Mouse (Mus musculus): ENCODE measurements around the gene Ppp1r1b. TPM values are rescaled to one million over a fixed set of nuclear protein-coding genes. Genes with fewer than 3 reads are reported as not detected.

Gene Ppp1r1b
- polyA plus RNA-seq, 1 experiment from 2014 or later = 20.2 TPM

DNA sequence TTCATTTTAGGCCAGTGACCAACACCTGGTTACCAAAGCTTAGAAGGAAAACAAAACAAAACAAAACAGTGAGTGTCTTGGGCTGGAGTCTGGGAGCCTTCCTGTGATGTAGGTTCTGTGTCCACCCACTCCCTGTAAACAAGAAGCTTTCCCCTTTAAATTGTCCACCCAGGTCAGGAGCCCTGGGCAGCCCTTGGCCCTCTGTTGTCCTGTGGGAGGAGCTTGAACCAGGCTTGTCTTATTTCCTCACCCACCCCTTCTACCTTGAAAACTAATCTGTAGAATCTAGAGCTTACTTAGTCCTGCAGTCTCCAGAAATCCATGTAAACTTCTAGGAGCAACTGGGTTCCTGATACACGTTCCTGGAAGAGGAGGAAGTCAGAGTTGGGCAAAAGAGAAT is 26.0 kb upstream of the Ppp1r1b start:
- H3K36me3 ChIP-seq = no peaks in the 10 kb centered on the region
- peaks cover 4% of the 10 kb centered on the region for H3K4me1 ChIP-seq
- peaks cover 98% of the 10 kb centered on the region for H3K27me3 ChIP-seq (replicated peaks)
- no peak overlapping the region for H3K4me3 ChIP-seq (replicated peaks)
- no peak overlapping the region for H3K9ac ChIP-seq
- WGBS = 5% methylated on average over 1 of the region's 1 CpGs
- no peak overlapping the region for H3K27ac ChIP-seq
- H3K4me2 ChIP-seq = no peak overlapping the region
- no peaks in the 10 kb centered on the region for H3K9me3 ChIP-seq
- no peak for ATAC-seq (ENCODE audit: insufficient read depth, low FRiP score, low read depth)

DNA sequence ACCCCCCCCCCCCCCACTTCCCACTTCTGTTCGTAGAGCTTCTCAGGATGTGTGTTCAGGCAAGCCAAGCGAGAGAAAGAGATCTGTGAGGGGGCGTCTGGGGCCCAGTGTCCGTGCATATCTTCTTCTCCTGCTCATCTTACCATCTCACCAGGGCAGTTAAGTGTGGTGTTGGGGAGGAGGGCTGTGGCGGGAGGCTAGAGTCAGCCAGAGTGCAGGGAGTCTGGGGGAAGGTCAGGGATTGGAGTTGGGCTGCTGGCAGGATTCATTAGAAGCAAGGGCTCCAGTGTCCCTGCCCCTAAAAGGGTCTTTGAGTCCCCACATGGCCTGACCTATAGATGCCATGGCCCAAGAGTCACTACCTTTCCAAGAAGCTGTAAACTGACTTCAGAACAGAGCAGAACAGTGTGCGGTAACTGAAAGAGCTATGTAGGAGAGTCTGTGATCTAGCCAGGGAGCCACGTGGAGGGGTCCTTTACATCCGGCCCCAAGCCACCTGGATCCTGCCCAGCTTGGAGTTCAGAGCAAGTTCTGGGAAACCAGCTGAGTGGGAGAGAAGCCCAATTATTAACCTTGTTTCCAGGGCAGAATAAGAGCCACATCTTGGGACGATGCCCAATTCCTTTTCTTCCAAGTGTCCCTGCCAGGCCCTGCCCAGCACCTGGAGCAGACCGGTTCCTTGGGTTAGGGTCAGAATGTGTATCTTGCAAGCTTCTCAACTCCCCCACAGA is 24.9 kb upstream of the Ppp1r1b start:
- Histone ChIP-seq H3K9ac (no peak overlapping the region), H3K36me3 (no peaks in the 10 kb centered on the region), H3K4me1 (peaks cover 15% of the 10 kb centered on the region), H3K4me3 (replicated peaks) (no peak overlapping the region), H3K27me3 (replicated peaks) (peaks cover 98% of the 10 kb centered on the region), H3K4me2 (no peak overlapping the region), H3K27ac (no peak overlapping the region), H3K9me3 (no peaks in the 10 kb centered on the region)
- ATAC-seq (ENCODE audit: insufficient read depth, low FRiP score, low read depth) = no peak
- 3% methylated on average over 10 of the region's 10 CpGs for WGBS

DNA sequence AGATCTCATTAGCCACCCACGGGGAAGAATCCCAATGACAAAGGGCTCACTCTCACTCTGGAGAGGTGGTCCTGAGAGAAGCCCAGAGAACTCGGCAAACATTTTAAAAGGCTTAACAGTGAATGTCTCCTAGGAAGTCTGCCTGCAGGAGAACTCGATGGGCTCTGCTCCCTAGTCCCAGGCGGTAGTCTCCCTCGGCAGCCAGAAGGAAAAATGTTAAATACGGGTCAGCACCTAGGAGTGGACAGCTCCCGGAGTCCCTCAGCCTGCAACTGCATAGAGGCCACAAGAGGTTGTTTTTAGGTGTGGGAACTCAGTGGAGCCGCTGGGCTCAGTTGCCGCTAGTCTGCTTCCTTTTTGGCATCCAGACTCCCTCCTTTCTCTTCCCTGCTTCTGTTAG is 24.3 kb upstream of the Ppp1r1b start:
- H3K9me3 ChIP-seq = no peaks in the 10 kb centered on the region
- no peak overlapping the region for H3K4me3 ChIP-seq (replicated peaks)
- H3K9ac ChIP-seq = no peak overlapping the region
- peaks cover 98% of the 10 kb centered on the region for H3K27me3 ChIP-seq (replicated peaks)
- H3K4me1 ChIP-seq = peaks cover 20% of the 10 kb centered on the region
- WGBS = 1% methylated on average over 9 of the region's 9 CpGs
- H3K36me3 ChIP-seq = no peaks in the 10 kb centered on the region
- H3K27ac ChIP-seq = no peak overlapping the region
- no peak for ATAC-seq (ENCODE audit: insufficient read depth, low FRiP score, low read depth)
- no peak overlapping the region for H3K4me2 ChIP-seq

DNA sequence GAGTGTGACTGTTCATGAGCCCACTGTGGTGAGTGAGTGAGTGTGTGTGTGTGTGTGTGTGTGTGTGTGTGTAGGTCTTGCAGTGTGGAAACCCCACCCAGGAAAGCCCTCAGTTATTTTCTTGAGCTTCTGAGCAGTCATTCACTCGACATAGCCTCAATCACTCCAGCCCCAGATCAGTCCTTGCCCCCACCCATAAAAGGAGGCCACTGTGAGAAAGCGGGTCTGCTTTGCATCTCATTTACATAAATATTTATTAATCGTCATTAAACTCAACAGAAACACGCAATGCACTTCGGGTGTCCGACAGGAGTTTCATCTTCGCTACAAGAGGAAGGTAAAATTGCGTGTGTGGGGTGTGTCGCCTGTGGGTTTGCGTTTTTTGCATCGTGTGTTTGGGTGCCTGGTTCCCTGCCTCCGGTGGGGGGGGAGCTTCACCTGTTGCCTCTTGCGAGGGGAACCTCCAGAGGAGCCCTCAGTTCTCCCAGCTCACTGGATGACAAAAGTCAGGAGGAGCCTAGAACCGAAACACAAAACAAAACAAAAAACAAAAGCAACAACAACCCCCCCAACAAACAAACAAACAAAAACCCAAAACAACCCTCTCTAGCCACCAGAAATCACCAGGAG is 22.9 kb upstream of the Ppp1r1b start:
- no peak overlapping the region for H3K27ac ChIP-seq
- H3K9ac ChIP-seq = no peak overlapping the region
- H3K4me3 ChIP-seq (replicated peaks) = no peak overlapping the region
- H3K4me1 ChIP-seq = peaks cover 20% of the 10 kb centered on the region
- H3K27me3 ChIP-seq (replicated peaks) = peaks cover 98% of the 10 kb centered on the region
- no peak for ATAC-seq (ENCODE audit: insufficient read depth, low FRiP score, low read depth)
- 10% methylated on average over 14 of the region's 14 CpGs for WGBS
- H3K9me3 ChIP-seq = no peaks in the 10 kb centered on the region
- no peaks in the 10 kb centered on the region for H3K36me3 ChIP-seq
- H3K4me2 ChIP-seq = no peak overlapping the region

DNA sequence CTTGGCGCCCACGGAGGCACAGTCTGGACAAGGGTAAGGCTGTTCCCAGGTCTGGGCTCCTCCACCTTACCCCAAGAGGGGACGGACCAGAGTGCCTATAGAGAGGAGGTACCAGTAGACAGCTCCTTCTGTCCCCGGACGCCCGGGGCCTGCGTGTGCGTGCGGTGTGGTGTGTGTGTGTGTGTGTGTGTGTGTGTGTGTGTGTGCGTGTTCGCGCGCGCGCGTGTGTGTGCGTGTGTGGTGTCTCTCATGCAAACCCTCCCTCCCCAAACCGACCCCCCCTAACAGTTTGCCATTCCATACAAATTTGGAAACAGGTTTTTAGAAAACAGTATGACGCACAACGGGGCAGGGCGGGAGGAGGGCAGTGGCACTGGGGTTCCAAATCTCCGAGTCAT is 22.4 kb upstream of the Ppp1r1b start:
- WGBS = 6% methylated on average over 22 of the region's 22 CpGs
- Histone ChIP-seq H3K27ac (no peak overlapping the region), H3K4me3 (replicated peaks) (no peak overlapping the region), H3K9ac (no peak overlapping the region), H3K27me3 (replicated peaks) (peaks cover 98% of the 10 kb centered on the region), H3K36me3 (no peaks in the 10 kb centered on the region), H3K9me3 (no peaks in the 10 kb centered on the region), H3K4me1 (peaks cover 20% of the 10 kb centered on the region), H3K4me2 (no peak overlapping the region)
- ATAC-seq (ENCODE audit: insufficient read depth, low FRiP score, low read depth) = no peak

DNA sequence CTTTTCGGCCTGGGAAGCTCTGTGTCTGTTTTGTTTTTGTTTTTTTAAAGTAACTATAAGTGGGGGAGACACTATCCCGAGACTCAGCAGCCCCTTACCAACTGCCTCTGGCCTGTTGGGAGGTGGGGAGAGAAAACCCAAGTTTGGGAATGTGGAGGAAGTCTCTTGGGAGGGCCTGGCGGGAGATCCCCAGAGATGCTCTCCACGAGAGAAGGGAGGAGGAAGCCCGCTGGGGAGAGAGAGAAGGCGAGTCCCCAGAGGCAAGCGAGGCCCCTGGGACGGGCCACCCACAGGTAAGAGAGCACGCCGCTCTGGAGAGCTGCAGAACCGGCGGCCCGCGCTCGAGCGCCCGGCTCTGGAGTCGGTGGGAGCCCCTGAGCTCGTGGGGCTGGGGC is 21.5 kb upstream of the Ppp1r1b start:
- H3K9me3 ChIP-seq = no peaks in the 10 kb centered on the region
- peak overlapping the region; percentile 24; the same call in 1 of the 2 replicates for H3K4me3 ChIP-seq (replicated peaks)
- no peak overlapping the region for H3K4me2 ChIP-seq
- ATAC-seq (ENCODE audit: insufficient read depth, low FRiP score, low read depth) = no peak
- H3K27ac ChIP-seq = no peak overlapping the region
- peaks cover 20% of the 10 kb centered on the region for H3K4me1 ChIP-seq
- H3K36me3 ChIP-seq = no peaks in the 10 kb centered on the region
- peaks cover 97% of the 10 kb centered on the region for H3K27me3 ChIP-seq (replicated peaks)
- WGBS = under 1% methylated on average over 19 of the region's 19 CpGs
- H3K9ac ChIP-seq = no peak overlapping the region

DNA sequence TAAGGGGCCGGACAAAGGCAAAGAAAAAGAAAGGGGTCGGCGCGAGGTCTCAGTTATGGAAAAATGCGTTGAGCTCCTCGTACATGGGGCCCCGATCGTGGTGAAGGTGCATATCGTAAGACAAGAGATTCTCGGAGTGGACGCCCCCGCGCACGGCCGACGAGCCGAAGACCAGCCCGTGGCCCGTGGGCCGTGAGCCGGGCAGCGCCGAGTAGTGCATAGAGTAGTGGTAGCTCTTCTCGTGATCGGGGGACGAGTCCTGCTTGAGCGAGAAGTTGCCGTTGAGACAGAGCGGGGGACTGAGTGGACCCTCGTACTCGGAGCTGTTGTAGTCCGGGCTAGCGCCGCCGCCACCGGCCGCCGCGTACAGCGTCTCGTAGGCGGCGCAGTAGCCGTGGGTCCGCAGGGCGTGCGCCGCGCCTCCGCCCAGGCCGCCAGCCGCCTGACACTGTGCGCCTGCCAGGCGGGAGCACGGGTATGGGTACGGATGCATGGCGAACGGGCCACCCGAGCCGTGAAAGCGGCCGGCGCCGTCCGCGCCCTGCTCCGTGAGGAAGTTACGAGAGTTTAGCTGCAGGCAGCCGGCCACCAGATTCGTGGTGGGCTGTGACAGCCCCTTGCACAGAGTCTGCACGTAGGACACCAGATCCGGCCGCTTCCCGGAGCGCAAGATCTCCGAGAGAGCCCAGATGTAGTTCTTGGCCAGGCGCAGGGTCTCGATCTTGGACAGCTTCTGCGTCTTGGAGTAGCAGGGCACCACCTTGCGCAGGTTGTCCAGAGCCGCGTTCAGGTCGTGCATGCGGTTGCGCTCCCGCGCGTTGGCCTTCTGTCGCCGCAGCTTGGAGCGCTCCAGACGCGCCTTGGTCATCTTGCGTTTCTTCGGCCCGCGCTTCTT is 20.8 kb upstream of the Ppp1r1b start:
- ATAC-seq (ENCODE audit: insufficient read depth, low FRiP score, low read depth) = no peak

DNA sequence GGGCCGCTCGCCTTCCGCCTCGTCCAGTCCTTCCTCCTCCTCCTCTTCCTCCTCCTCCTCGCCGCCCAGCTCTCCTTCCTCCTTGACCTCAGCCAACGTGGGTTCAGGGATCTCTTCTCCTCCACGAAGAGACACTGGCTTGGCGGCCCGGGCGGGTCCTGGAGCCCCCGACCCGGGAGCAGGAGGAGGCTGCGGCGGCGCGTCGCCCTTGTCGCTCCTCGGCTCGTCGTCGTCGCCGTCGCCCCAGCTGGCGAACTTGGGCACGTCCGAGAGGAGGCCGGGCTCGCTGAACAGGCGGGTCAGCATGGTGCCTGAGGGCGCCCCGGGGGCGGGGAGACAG is 20.2 kb upstream of the Ppp1r1b start:
- Histone ChIP-seq H3K4me3 (replicated peaks) (peak overlapping the region; percentile 24), H3K9me3 (no peaks in the 10 kb centered on the region), H3K27me3 (replicated peaks) (peaks cover 97% of the 10 kb centered on the region), H3K36me3 (no peaks in the 10 kb centered on the region), H3K27ac (no peak overlapping the region), H3K4me1 (peaks cover 20% of the 10 kb centered on the region), H3K4me2 (peak overlapping the region; percentile 46), H3K9ac (no peak overlapping the region)
- ATAC-seq (ENCODE audit: insufficient read depth, low FRiP score, low read depth) = no peak
- under 1% methylated on average over 35 of the region's 35 CpGs for WGBS

More for the DNA sequence above, 20.8 kb upstream of the Ppp1r1b start:
- WGBS = under 1% methylated on average over 96 of the region's 97 CpGs
- no peaks in the 10 kb centered on the region for H3K9me3 ChIP-seq
- H3K27ac ChIP-seq = no peak overlapping the region
- peak overlapping the region; percentile 46 for H3K4me2 ChIP-seq
- H3K4me1 ChIP-seq = peaks cover 20% of the 10 kb centered on the region
- H3K36me3 ChIP-seq = no peaks in the 10 kb centered on the region
- peak overlapping the region; percentile 24 for H3K4me3 ChIP-seq (replicated peaks)
- H3K9ac ChIP-seq = no peak overlapping the region
- H3K27me3 ChIP-seq (replicated peaks) = peaks cover 97% of the 10 kb centered on the region

DNA sequence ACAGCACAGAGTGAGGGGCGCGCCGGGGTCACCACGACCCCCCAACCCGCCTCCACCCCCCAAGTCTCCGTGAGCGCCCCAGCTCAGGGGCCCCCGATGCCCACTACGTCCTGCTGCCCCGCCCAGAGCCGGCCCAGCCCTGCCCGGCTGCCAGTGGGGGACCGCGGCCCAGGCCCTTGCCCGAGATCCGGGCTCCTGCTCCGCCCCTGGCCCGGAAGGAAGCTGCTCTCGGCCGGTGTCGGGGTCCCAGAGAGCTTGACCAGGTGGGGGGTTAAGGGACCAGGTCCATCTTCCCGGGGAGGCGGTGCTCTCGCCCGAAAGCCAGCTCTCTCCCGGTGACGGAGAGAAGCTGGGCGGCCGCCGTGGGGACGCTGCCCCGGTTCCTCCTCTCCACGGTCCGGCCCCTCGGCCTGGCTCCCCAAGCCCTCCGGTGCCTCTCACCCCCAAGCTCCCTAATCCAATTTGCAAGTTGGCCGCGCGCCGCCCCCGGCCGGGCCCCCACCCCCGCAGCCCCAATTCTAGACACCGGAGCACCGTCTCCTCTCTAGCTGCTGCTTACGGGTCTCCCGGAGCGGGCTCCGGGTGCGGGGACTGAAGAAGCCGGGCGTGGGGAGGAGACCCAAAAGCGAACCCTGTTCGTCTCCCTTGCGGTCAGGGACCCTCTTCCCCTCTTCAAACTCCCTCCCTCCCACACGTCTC is 19.7 kb upstream of the Ppp1r1b start:
- Histone ChIP-seq H3K4me3 (replicated peaks) (peak overlapping the region; percentile 24), H3K36me3 (no peaks in the 10 kb centered on the region), H3K4me2 (peak overlapping the region; percentile 46), H3K9ac (no peak overlapping the region), H3K27ac (no peak overlapping the region), H3K27me3 (replicated peaks) (peaks cover 97% of the 10 kb centered on the region), H3K9me3 (no peaks in the 10 kb centered on the region), H3K4me1 (peaks cover 20% of the 10 kb centered on the region)
- under 1% methylated on average over 49 of the region's 56 CpGs for WGBS
- ATAC-seq (ENCODE audit: insufficient read depth, low FRiP score, low read depth) = no peak

DNA sequence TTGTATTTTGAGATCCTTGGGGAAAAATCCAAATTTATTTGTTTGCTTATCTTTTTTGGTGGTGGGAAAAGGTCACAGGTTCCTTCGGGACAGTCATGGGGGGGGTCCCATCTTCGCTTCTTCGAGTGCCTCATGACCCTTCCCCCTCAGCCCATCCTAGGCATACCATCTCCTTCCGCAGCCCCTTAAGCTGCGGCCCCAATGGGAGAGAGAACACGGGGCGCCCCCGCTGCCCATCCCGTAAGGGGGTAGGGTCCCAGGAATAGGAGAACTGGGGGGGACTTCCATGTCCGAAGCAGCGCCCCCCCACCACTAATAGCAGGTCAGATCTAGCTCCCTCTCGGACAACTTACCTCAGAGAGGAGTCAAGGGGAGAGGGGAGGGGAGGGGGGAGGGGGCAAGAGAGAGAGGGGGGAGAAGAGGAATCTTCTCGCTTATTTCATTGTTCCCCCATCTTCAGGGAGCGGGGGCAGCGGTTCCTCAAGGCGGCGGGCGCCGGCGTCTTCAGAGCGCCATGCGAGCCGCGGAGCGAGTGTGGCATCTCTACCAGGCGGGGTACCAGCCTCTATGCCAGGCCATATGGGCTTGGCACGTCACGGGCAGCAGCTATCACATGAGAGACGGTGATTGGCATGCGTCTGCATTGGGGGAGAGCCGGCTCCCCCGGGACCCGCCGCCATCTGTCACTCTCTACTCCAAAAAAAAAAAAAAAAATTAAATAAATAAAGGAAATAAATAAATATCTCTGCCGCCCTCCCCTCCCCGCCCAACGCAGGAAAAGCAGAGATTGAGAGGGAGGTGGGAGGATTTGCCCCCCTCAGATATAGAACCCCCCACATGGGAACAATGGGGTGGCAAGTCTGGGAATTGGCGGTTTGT is 18.9 kb upstream of the Ppp1r1b start, which contains the start of gene Neurod2:
Gene Neurod2, minus strand, starts transcription at position 568 of the 879 bp plus-strand sequence.
- H3K4me3 ChIP-seq (replicated peaks) = peak within 1 kb of the TSS; percentile 24
- H3K27me3 ChIP-seq (replicated peaks) = peaks cover 97% of the 10 kb centered on the region
- 4% methylated on average over 38 of the region's 38 CpGs for WGBS
- ATAC-seq (ENCODE audit: insufficient read depth, low FRiP score, low read depth) = no peak
- peaks cover 26% of the 10 kb centered on the region for H3K4me1 ChIP-seq
- H3K36me3 ChIP-seq = no peaks in the 10 kb centered on the region
- no peak within 1 kb of the TSS for H3K9ac ChIP-seq
- no peak within 1 kb of the TSS for H3K27ac ChIP-seq
- peak within 1 kb of the TSS; percentile 46 for H3K4me2 ChIP-seq
- H3K9me3 ChIP-seq = no peaks in the 10 kb centered on the region
